Mouse (Mus musculus): ENCODE measurements around the gene Hal. TPM values are rescaled to one million over a fixed set of nuclear protein-coding genes. Genes with fewer than 3 reads are reported as not detected.

The Hal gene
- polyA plus RNA-seq, 1 experiment = 1.2 TPM

DNA sequence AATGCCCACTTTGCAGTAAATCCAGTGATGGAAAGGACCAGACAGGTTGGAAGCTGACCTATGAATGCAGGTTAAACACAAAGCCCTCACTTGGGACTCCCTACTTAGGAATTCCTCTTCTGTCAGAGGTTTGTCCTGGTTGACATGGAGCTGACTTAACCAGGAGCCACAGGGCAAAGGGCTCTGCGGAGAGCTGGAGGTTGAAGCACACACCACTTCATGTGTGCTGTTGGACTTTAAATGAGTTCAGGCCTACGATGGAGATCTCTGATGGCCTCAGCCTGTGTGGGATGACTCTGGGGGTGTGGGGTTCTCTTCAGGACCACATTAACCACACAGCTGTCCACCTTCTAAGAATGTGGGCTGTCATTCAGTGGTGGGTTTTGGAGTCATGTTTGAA lies 49.7 kb downstream of the Hal start:
- H3K4me3 ChIP-seq (ENCODE audit: low read depth, low read length) = no peak overlapping the region
- no peak for TF ChIP-seq POLR2A (IDR thresholded peaks at IDR 0.05; ENCODE audit: insufficient read depth, low read length)
- TF ChIP-seq CTCF (IDR thresholded peaks at IDR 0.05; ENCODE audit: low read depth, low read length) = no peak
- H3K9me3 ChIP-seq (replicated peaks; ENCODE audit: control insufficient read depth, insufficient read depth, low read length, poor library complexity, severe bottlenecking) = no peaks in the 10 kb centered on the region
- no peaks in the 10 kb centered on the region for H3K4me1 ChIP-seq (ENCODE audit: control insufficient read depth, insufficient read depth, low read length)
- no peaks in the 10 kb centered on the region for H3K27me3 ChIP-seq (ENCODE audit: control insufficient read depth, insufficient read depth, low read length, poor library complexity, severe bottlenecking)
- no peak overlapping the region for H3K27ac ChIP-seq (ENCODE audit: insufficient read depth, low read length)
- no peak overlapping the region for H3K9ac ChIP-seq (ENCODE audit: low read depth, poor library complexity, severe bottlenecking)
- H3K36me3 ChIP-seq (ENCODE audit: control insufficient read depth, insufficient read depth, low read length, poor library complexity, severe bottlenecking) = no peaks in the 10 kb centered on the region

DNA sequence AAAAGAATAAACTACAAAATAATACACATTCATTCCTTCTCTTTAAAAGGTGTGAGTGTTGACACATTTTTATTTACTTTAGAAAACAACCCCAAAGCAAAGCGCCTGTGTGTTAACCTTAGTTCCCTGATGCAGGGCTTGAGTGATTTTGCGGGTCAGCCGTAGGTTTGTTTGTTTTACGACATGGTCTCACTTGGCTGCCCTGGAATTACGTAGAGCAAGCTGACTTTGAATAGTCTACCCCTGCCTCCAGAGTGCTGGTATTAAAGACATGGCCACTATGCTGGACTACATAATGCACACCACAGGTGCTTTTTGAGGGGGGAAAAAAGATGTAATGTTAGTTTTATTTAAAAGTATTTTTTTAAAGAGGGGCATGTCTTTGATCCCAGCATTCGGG lies 50.2 kb downstream of the Hal start:
- Histone ChIP-seq H3K4me1 (ENCODE audit: control insufficient read depth, insufficient read depth, low read length) (no peaks in the 10 kb centered on the region), H3K27me3 (ENCODE audit: control insufficient read depth, insufficient read depth, low read length, poor library complexity, severe bottlenecking) (no peaks in the 10 kb centered on the region), H3K27ac (ENCODE audit: insufficient read depth, low read length) (no peak overlapping the region), H3K4me3 (ENCODE audit: low read depth, low read length) (no peak overlapping the region), H3K9ac (ENCODE audit: low read depth, poor library complexity, severe bottlenecking) (no peak overlapping the region), H3K9me3 (replicated peaks; ENCODE audit: control insufficient read depth, insufficient read depth, low read length, poor library complexity, severe bottlenecking) (no peaks in the 10 kb centered on the region), H3K36me3 (ENCODE audit: control insufficient read depth, insufficient read depth, low read length, poor library complexity, severe bottlenecking) (no peaks in the 10 kb centered on the region)
- TF ChIP-seq POLR2A (IDR thresholded peaks at IDR 0.05; ENCODE audit: insufficient read depth, low read length) (no peak), CTCF (IDR thresholded peaks at IDR 0.05; ENCODE audit: low read depth, low read length) (no peak), EP300 (IDR thresholded peaks at IDR 0.05; ENCODE audit: insufficient read depth, low read depth, low read length) (no peak)

DNA sequence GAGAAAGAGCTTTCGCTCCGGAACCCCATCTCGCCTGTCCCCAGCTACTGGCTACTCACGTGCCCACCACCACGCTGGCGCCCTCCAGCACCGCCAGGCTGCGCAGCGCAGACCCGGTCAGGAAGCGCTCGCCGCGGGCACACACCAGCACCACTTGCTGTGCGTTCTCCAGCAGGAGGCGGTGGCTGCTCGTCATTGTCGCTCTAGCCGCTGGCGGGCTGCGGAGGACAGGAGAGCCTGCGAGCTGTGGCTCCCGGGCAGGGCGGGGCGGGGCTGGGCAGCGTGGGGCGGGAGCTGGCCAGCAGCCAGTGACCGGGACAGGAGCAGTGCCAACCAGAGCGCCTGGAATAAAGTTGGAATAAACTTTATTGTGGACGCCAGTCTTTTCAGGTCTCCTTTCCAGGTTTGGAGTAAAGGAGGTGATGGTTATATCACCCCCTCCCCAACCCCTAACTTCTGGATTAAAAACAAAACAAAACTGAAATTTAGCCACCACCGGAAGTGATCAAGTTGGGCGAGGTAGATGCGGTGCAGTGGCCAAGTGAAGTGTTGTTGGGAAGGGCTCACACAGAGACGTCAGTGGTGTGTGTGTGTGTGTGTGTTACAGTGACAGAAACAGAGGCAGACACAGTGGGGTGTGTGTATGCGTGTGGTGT lies 51.3 kb downstream of the Hal start, which contains the start of gene Amdhd1:
Gene Amdhd1, minus strand, starts transcription at position 259 of the 656 bp plus-strand sequence.
- no peaks in the 10 kb centered on the region for H3K9me3 ChIP-seq (replicated peaks; ENCODE audit: control insufficient read depth, insufficient read depth, low read length, poor library complexity, severe bottlenecking)
- peak within 1 kb of the TSS; percentile 30 for H3K4me3 ChIP-seq (ENCODE audit: low read depth, low read length)
- TF ChIP-seq CTCF (IDR thresholded peaks at IDR 0.05; ENCODE audit: low read depth, low read length) (peak; percentile 41), EP300 (IDR thresholded peaks at IDR 0.05; ENCODE audit: insufficient read depth, low read depth, low read length) (no peak)
- H3K9ac ChIP-seq (ENCODE audit: low read depth, poor library complexity, severe bottlenecking) = no peak within 1 kb of the TSS
- no peak within 1 kb of the TSS for H3K27ac ChIP-seq (ENCODE audit: insufficient read depth, low read length)
- H3K27me3 ChIP-seq (ENCODE audit: control insufficient read depth, insufficient read depth, low read length, poor library complexity, severe bottlenecking) = no peaks in the 10 kb centered on the region
- H3K4me1 ChIP-seq (ENCODE audit: control insufficient read depth, insufficient read depth, low read length) = no peaks in the 10 kb centered on the region
- H3K36me3 ChIP-seq (ENCODE audit: control insufficient read depth, insufficient read depth, low read length, poor library complexity, severe bottlenecking) = no peaks in the 10 kb centered on the region

DNA sequence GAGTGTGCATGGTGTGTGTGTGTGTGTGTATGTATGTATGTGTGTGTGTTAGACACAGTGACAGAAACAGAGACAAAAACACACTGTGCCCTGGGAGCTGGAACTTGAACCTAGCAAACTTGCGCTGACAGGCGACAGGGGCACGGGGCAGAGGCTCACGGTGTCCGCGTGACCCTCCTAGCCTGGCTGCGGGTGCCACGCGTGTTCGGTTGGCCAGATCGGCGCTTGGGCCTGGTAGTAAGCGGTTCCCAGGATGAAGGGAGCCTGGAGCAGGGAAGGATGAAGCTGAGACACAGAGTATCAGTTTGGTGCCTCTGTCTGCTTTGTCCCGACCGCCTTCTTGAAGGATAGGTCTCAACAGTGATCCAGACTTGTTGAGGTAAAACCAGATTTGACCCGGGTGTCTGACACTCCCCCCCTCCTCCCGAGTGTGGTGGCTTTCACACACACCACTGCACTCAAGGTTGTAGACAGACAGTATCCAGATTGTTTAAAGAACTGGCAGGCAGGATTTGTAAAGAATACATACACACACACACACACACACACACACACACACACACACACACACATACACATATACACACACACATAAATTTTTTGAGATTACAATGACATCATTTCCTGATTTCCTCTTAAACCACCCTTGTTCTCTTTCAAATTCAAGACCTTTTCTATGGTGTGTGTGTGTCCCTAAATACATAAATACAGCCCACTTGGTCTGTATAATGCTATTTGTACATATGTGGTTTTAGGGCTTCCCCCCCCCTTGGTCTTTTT lies 52.1 kb downstream of the Hal start, which contains the start of gene Ccdc38:
Gene Ccdc38, plus strand, starts transcription at position 202 of the 780 bp plus-strand sequence.
- H3K27me3 ChIP-seq (ENCODE audit: control insufficient read depth, insufficient read depth, low read length, poor library complexity, severe bottlenecking) = no peaks in the 10 kb centered on the region

DNA sequence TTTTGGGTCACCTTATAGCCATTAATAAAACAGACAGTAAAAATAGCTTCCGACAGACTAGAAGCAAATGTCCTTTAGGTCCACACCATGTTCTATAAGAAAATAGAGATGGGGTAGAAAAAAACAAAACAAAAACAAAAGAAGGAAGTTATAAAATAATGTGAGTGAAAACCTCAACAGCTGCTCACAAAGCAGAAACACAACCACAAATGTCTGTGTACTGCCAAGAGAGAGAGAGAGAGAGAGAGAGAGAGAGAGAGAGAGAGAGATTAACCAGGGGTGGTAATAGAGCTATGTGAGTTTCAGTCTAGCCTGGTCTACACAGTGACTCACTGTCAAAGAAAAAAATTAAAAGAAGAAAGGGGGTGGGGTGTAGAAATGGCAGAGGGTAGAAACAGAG lies 53.0 kb downstream of the Hal start:
- no peaks in the 10 kb centered on the region for H3K36me3 ChIP-seq (ENCODE audit: control insufficient read depth, insufficient read depth, low read length, poor library complexity, severe bottlenecking)
- no peak overlapping the region for H3K4me3 ChIP-seq (ENCODE audit: low read depth, low read length)
- TF ChIP-seq EP300 (IDR thresholded peaks at IDR 0.05; ENCODE audit: insufficient read depth, low read depth, low read length) = no peak
- no peak for TF ChIP-seq CTCF (IDR thresholded peaks at IDR 0.05; ENCODE audit: low read depth, low read length)
- TF ChIP-seq POLR2A (IDR thresholded peaks at IDR 0.05; ENCODE audit: insufficient read depth, low read length) = no peak
- no peaks in the 10 kb centered on the region for H3K27me3 ChIP-seq (ENCODE audit: control insufficient read depth, insufficient read depth, low read length, poor library complexity, severe bottlenecking)
- H3K4me1 ChIP-seq (ENCODE audit: control insufficient read depth, insufficient read depth, low read length) = no peaks in the 10 kb centered on the region
- H3K9me3 ChIP-seq (replicated peaks; ENCODE audit: control insufficient read depth, insufficient read depth, low read length, poor library complexity, severe bottlenecking) = no peaks in the 10 kb centered on the region
- no peak overlapping the region for H3K27ac ChIP-seq (ENCODE audit: insufficient read depth, low read length)
- no peak overlapping the region for H3K9ac ChIP-seq (ENCODE audit: low read depth, poor library complexity, severe bottlenecking)

More for the DNA sequence above, 52.1 kb downstream of the Hal start, which contains the start of gene Ccdc38:
- Histone ChIP-seq H3K9me3 (replicated peaks; ENCODE audit: control insufficient read depth, insufficient read depth, low read length, poor library complexity, severe bottlenecking) (no peaks in the 10 kb centered on the region), H3K36me3 (ENCODE audit: control insufficient read depth, insufficient read depth, low read length, poor library complexity, severe bottlenecking) (no peaks in the 10 kb centered on the region), H3K9ac (ENCODE audit: low read depth, poor library complexity, severe bottlenecking) (no peak within 1 kb of the TSS), H3K4me3 (ENCODE audit: low read depth, low read length) (peak within 1 kb of the TSS; percentile 30), H3K27ac (ENCODE audit: insufficient read depth, low read length) (no peak within 1 kb of the TSS), H3K4me1 (ENCODE audit: control insufficient read depth, insufficient read depth, low read length) (no peaks in the 10 kb centered on the region)
- TF ChIP-seq EP300 (IDR thresholded peaks at IDR 0.05; ENCODE audit: insufficient read depth, low read depth, low read length) = no peak
- TF ChIP-seq CTCF (IDR thresholded peaks at IDR 0.05; ENCODE audit: low read depth, low read length) = no peak
- TF ChIP-seq POLR2A (IDR thresholded peaks at IDR 0.05; ENCODE audit: insufficient read depth, low read length) = no peak

DNA sequence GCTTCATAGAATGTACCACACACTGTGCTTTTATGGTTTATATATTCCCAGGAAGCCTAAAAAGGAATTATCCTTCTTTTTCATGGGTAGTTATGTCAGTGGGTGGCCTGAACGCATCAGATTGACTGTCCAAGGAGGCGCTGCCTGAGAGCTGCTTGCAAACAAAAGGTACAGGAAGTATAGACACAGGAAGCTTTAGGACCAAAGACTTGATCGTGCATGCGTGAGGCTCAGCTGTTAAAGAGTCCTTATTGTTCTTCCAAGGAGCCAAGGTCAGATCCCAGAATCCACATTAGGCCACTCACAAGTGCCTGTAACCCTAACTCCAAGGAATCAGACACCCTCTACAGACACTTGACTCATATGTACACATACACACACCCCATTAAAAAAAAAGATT lies 53.8 kb downstream of the Hal start:
- no peak overlapping the region for H3K9ac ChIP-seq (ENCODE audit: low read depth, poor library complexity, severe bottlenecking)
- no peaks in the 10 kb centered on the region for H3K36me3 ChIP-seq (ENCODE audit: control insufficient read depth, insufficient read depth, low read length, poor library complexity, severe bottlenecking)
- no peaks in the 10 kb centered on the region for H3K27me3 ChIP-seq (ENCODE audit: control insufficient read depth, insufficient read depth, low read length, poor library complexity, severe bottlenecking)
- no peak overlapping the region for H3K27ac ChIP-seq (ENCODE audit: insufficient read depth, low read length)
- H3K9me3 ChIP-seq (replicated peaks; ENCODE audit: control insufficient read depth, insufficient read depth, low read length, poor library complexity, severe bottlenecking) = no peaks in the 10 kb centered on the region
- TF ChIP-seq EP300 (IDR thresholded peaks at IDR 0.05; ENCODE audit: insufficient read depth, low read depth, low read length) (peak; percentile 67; the same call in 1 of the 2 replicates), POLR2A (IDR thresholded peaks at IDR 0.05; ENCODE audit: insufficient read depth, low read length) (no peak)
- no peaks in the 10 kb centered on the region for H3K4me1 ChIP-seq (ENCODE audit: control insufficient read depth, insufficient read depth, low read length)
- no peak overlapping the region for H3K4me3 ChIP-seq (ENCODE audit: low read depth, low read length)

Measured in ES-Bruce4 (cell line).